Mouse (Mus musculus) heart, embryonic 10.5 days (tissue): Measurements from ENCODE around the gene Gm44805. TPM values are rescaled to one million over a fixed set of nuclear protein-coding genes. Genes with fewer than 3 reads are reported as not detected.

Source experiments
- DNase-seq: peaks from one replicate; pipeline ENCODE4 v3.0.0-alpha.2; 2017; ENCODE audit warnings: low spot score
- H3K27ac ChIP-seq: fragments of 300-500 bp; sonication (generic); 2 replicates; pipeline ENCODE4 v1.5.1; 2016; ENCODE audit warnings: mild to moderate bottlenecking
- H3K27me3 ChIP-seq: fragments of 300-500 bp; sonication (generic); 2 replicates; pipeline ENCODE4 v1.6.1; 2016; ENCODE audit warnings: mild to moderate bottlenecking; ENCODE audit not compliant: poor library complexity, insufficient read depth, severe bottlenecking
- H3K36me3 ChIP-seq: fragments of 300-500 bp; sonication (generic); 2 replicates; pipeline ENCODE4 v1.6.1; 2016; ENCODE audit warnings: mild to moderate bottlenecking, moderate library complexity
- H3K4me1 ChIP-seq: fragments of 300-500 bp; sonication (generic); 2 replicates; pipeline ENCODE4 v1.6.1; 2016; ENCODE audit warnings: mild to moderate bottlenecking
- H3K4me3 ChIP-seq: fragments of 300-500 bp; sonication (generic); 2 replicates; pipeline ENCODE4 v1.5.1; 2016; ENCODE audit warnings: mild to moderate bottlenecking, moderate library complexity
- H3K9me3 ChIP-seq: fragments of 300-500 bp; sonication (generic); 2 replicates; pipeline ENCODE4 v1.6.1; 2016; ENCODE audit warnings: mild to moderate bottlenecking, moderate library complexity
- WGBS: fragments of 180-500 bp; shearing (Covaris S2); methylation state at CpG from one replicate; pipeline ENCODE4 v1.1.7; 2016; 5-methylcytosine and 5-hydroxymethylcytosine counted together
- polyA plus RNA-seq: library from polyadenylated mRNA; unstranded; fragments of >200 nt; fragmentation: Nextera tagmentation; extraction: Ambion mirVana; gene quantifications from 2 replicates; pipeline ENCODE4 v1.2.1, GENCODE M21; 2016

The Gm44805 gene
- polyA plus RNA-seq, 1 experiment from 2014 or later, result not detected

DNA sequence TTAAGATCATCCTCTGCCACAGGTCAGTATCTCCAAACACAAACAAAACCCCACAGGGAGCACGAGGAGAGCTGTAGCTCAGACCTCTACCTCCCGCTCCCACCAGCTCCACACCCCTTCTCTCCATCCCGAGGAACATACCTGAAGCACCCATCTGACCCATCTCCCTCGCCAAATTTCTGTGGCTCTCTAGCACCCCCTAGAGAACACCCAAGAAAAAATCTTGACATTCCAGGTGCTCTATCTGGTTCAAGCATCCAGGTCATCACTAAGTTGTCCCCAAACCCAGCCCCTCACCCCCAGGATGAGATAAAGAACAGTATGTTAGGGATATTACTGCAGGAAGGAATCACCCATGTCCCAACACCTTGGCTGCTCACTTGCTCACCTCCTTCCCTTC lies 32.0 kb upstream of the Gm44805 start:
- 50% methylated on average over 4 of the region's 4 CpGs for WGBS
- Histone ChIP-seq H3K27me3 (no peaks in the 10 kb centered on the region), H3K36me3 (peaks cover 66% of the 10 kb centered on the region), H3K9me3 (no peaks in the 10 kb centered on the region), H3K27ac (no peak overlapping the region), H3K4me1 (peaks cover 21% of the 10 kb centered on the region), H3K4me3 (no peak overlapping the region)
- no peak for DNase-seq

DNA sequence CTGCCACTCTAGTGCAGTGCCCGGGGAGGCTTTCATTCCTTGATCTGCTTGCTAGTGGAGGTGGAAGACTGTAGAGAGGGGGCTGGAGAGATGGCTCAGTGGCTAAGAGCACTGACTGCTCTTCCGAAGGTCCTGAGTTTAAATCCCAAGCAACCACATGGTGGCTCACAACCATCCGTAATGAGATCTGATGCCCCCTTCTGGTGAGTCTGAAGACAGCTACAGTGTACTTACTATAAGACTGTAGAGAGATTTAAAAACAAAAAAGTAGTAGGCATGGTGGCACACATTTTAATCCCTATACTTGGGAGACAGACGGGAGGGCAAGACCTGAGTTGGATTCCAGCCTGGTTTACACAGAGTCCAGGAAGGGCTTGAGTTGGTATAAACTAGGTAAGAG lies 31.2 kb upstream of the Gm44805 start:
- H3K4me3 ChIP-seq, result no peak overlapping the region
- H3K36me3 ChIP-seq, result peaks cover 69% of the 10 kb centered on the region
- no peak for DNase-seq
- no peaks in the 10 kb centered on the region for H3K27me3 ChIP-seq
- H3K9me3 ChIP-seq, result no peaks in the 10 kb centered on the region
- H3K27ac ChIP-seq, result no peak overlapping the region
- peaks cover 21% of the 10 kb centered on the region for H3K4me1 ChIP-seq
- 80% methylated on average over 4 of the region's 4 CpGs for WGBS

DNA sequence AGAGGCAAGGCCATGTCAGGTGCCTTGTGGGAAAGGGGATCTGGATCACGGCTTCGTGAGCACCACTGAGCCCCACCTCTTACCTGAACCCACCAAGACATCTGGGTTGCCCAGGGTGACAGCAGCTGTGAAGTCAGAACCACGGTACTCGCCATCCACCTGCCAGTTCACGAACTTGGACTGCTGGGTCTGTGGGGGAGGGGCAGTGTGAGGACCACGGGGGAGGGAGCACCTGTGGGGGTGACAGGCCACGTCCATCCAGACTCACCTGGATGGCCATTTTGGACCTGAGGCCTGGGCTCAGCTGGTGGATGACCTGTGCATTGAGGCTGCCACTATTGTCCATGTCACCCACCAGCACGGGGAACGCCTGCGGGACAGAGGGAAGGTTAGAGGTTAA lies 29.4 kb upstream of the Gm44805 start:
- DNase-seq, result no peak
- H3K27me3 ChIP-seq, result no peaks in the 10 kb centered on the region
- no peak overlapping the region for H3K4me3 ChIP-seq
- H3K36me3 ChIP-seq, result peaks cover 76% of the 10 kb centered on the region
- 95% methylated on average over 10 of the region's 10 CpGs for WGBS
- peaks cover 15% of the 10 kb centered on the region for H3K4me1 ChIP-seq
- no peaks in the 10 kb centered on the region for H3K9me3 ChIP-seq
- no peak overlapping the region for H3K27ac ChIP-seq

DNA sequence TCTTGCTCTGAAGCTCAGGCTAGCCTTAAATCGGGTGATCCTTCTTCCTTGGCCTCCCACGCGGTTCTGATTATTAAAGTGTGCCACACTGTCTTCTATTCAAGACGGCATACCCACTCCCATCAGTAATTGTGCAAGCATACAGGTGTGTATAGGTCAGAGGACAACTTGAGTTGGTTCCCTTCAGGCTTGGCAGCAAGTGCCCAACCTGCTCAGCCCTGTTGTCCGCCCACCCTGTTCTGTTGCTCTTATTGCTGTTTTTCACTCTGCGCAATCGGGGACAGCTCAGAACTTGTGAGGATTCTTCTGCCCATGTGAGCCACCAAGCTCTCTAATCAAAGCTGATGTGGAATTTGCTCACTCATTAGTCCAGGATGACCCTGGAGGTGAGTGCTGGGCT lies 24.0 kb upstream of the Gm44805 start:
- H3K9me3 ChIP-seq, result no peaks in the 10 kb centered on the region
- H3K4me1 ChIP-seq, result peaks cover 15% of the 10 kb centered on the region
- peaks cover 80% of the 10 kb centered on the region for H3K36me3 ChIP-seq
- H3K27me3 ChIP-seq, result no peaks in the 10 kb centered on the region
- no peak overlapping the region for H3K27ac ChIP-seq
- DNase-seq, result no peak
- WGBS, result 94% methylated on average over 7 of the region's 7 CpGs
- H3K4me3 ChIP-seq, result no peak overlapping the region

DNA sequence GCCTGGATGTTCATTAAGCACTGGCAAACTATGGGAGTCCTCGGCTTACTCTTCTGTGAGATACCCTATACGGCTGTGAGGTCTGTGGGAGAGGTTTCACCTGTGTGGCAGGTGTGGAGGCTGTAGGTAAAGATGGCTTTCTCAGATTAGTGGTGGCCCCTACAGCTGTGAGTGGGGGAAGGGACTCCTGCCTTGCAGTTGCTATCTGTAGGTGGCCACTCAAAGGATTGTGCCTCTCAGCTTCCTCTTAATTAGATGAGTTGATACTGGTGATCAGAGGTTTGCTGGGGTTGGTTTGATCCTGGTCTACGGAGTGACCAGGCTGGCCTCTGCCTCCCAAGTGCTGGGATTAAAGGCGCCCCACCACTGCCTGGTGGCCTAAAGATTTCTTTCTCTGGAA lies 23.3 kb upstream of the Gm44805 start:
- Histone ChIP-seq H3K27ac (no peak overlapping the region), H3K9me3 (no peaks in the 10 kb centered on the region), H3K36me3 (peaks cover 73% of the 10 kb centered on the region), H3K4me1 (peaks cover 19% of the 10 kb centered on the region), H3K27me3 (no peaks in the 10 kb centered on the region), H3K4me3 (no peak overlapping the region)
- WGBS, result 90% methylated on average over 4 of the region's 4 CpGs
- no peak for DNase-seq

DNA sequence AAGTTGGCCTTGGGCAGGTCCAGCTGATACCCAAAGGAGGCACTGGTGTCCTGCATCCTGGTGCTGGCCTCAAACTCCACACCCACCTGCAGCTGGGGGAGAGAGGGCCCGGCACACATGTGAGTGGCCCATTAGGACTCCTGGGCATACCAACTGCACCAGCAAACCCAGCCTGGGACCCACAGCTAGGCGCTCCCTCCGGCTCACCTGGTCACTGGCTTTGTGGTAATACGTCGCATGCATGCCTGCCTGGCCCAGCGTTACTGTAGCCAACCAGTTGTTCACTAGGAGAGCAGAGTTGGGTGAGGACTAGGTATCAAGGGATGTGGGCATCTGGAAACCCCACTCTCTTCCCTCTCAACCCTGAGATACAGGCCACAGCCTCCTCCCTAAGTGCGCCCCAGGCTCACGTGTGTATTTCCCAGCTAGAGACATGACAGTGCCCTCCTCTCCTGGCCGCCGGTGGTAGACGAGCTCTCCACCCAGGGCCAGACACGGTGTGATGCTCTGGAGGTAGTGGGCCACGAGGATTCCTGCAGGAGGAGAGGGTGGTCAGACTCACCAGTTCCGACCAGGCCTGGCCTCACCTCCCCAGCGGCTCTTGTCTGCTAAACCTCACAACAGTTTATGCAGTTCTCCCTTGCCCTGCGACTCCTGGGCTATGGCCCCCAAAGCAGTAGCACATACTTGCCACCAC lies 21.8 kb upstream of the Gm44805 start:
- Histone ChIP-seq H3K27me3 (no peaks in the 10 kb centered on the region), H3K9me3 (no peaks in the 10 kb centered on the region), H3K4me3 (no peak overlapping the region), H3K36me3 (peaks cover 60% of the 10 kb centered on the region), H3K27ac (no peak overlapping the region), H3K4me1 (peaks cover 29% of the 10 kb centered on the region)
- DNase-seq, result peak; percentile 75
- WGBS, result 89% methylated on average over 16 of the region's 16 CpGs

DNA sequence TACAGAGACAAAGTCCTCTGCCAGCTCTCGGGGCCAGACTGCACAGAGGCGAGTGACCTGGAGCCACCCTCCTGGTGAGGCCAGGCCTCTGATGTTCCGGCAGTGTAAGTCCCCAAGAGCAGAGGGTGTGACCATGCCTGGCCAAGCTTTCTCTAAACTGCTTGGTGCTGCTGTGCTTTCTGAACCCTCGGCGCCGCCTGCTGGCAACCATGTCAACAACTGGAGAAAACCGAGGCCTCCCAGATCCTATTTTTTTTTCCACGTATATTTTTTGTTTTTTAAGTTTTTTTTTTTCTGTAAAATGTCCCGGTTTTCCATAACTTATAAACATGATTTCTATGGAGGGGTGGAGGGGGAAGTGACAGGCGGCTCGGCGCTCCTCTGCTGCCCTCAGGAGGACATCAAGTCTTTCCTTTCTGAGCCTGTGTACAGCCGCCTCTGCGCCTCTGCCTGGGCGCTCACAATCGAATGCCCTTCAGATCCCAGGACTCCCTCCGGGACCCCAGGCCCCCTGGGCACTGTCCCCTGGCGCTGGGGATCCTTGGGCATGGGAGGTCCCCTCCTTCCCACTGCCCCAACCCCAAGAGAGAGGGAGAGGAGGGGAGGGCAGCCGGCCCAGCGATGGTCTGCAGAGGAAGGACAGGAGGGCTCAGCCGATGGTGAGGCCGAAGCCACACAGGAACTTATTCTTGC lies 20.0 kb upstream of the Gm44805 start:
- peaks cover 32% of the 10 kb centered on the region for H3K4me1 ChIP-seq
- H3K9me3 ChIP-seq, result no peaks in the 10 kb centered on the region
- H3K27me3 ChIP-seq, result no peaks in the 10 kb centered on the region
- peak overlapping the region; percentile 72 for H3K27ac ChIP-seq
- H3K4me3 ChIP-seq, result peak overlapping the region; percentile 10; the same call in 1 of the 2 replicates
- DNase-seq, result peak; percentile 91
- 28% methylated on average over 22 of the region's 22 CpGs for WGBS
- H3K36me3 ChIP-seq, result peaks cover 55% of the 10 kb centered on the region

DNA sequence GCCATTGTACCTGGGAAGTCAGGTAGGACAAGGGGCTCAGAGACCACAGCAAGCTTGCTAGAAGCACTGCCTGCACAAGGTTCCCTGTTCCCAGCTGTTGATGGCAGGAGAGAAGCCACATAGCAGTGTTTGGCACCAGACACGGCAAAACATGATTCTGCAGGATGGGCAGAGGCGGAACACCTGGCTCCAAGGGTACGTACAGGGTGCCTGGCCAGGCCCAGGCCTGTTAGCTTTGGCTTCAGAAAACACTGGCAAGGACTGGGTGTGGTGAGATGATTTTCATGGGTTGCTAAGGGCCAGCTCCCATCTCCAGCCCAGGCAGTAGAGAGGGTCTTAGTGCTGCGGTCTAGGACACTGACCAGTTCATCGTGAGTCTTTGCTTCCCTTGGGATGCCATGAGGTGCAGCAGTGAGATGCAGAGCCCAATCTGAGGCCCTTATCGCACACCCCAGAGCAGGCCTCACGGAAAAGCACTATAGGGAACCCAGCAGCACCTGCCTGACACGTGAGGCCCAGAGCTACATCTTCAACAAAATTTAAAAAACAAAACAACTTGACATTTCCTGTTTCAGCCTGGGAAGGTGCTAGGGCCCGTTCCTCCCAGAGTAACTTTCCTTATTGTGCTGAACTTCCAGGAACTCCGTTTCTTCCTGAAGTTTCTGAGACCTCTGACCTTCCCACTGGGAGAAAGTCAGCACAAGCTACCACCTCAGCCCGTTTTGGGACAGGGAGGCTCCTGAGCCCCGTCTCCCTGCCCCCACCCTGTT lies 19.3 kb upstream of the Gm44805 start:
- Histone ChIP-seq H3K27me3 (no peaks in the 10 kb centered on the region), H3K36me3 (peaks cover 58% of the 10 kb centered on the region), H3K4me1 (peaks cover 39% of the 10 kb centered on the region), H3K4me3 (peak overlapping the region; percentile 10; the same call in 1 of the 2 replicates), H3K27ac (peak overlapping the region; percentile 65), H3K9me3 (no peaks in the 10 kb centered on the region)
- 49% methylated on average over 12 of the region's 12 CpGs for WGBS
- DNase-seq, result peak; percentile 74

DNA sequence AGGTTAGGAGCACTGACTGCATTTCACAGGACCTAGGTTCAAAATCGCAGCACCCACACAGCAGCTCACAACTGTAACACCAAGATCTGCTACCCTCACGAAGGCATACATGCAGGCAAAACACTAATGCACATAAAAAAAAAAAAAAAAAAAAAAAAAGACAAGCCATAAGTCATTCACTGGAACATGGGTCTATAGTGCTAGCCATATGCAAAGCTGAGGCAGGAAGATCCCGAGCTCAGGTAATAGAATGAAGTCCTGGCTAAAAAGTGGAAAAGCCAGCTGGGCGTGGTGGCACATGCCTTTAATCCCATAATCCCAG lies 18.6 kb upstream of the Gm44805 start:
- Histone ChIP-seq H3K4me1 (peaks cover 46% of the 10 kb centered on the region), H3K36me3 (peaks cover 52% of the 10 kb centered on the region), H3K9me3 (no peaks in the 10 kb centered on the region), H3K27me3 (no peaks in the 10 kb centered on the region), H3K27ac (no peak overlapping the region), H3K4me3 (peak overlapping the region; percentile 59; the same call in 1 of the 2 replicates)
- 74% methylated on average over 4 of the region's 4 CpGs for WGBS
- no peak for DNase-seq

DNA sequence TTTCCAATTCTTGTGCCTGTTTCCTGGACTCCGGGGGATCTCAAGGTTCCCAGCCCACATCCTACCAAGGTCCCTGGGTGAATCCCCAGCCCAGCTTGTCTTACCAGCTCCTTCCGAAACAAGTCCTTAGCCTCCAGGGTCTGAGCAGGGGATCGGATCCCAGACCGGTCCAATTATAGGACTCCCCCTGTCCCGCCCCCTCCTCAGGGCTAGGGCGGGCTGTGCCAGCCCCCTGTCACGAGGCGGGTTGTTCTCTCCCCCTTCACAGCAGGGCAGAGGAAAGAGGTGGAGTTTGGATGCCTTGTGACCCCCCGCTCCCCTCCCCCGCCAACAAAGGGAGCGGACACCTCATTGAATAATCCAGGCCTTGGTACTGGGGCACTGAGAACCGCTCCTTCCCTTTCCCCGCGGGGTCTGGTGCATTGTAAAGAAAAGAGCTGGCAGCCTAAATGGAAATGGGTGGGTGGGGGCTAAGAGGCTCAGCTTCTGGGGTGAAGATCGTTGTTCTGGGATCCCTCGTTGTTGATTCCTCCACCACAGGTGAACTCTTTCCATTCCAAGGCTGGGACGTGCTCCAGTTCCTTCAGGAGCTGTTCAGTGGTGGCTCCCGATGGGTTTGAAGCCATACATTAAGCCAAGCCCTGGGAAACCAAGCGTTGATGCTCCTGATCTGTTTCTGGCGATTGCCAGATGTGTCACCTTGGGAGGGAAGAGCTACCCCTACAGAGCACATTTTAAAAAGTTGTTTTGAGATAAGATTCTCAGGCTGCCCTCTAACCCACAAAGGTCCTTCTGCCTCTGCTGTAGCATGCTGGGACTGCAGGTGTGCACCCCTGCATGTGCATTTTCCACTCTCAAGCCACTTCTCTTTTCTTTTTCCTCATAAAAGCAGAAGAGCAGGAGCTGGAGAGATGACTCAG lies 17.9 kb upstream of the Gm44805 start, which contains the start of gene Apoe:
Apoe (minus strand) TSS at position 282 of the 920 bp plus-strand sequence.
- Histone ChIP-seq H3K9me3 (no peaks in the 10 kb centered on the region), H3K4me1 (peaks cover 52% of the 10 kb centered on the region), H3K27ac (peak within 1 kb of the TSS; percentile 79), H3K4me3 (peak within 1 kb of the TSS; percentile 59), H3K27me3 (no peaks in the 10 kb centered on the region), H3K36me3 (peaks cover 47% of the 10 kb centered on the region)
- 2% methylated on average over 20 of the region's 20 CpGs for WGBS
- peak; percentile 81 for DNase-seq

DNA sequence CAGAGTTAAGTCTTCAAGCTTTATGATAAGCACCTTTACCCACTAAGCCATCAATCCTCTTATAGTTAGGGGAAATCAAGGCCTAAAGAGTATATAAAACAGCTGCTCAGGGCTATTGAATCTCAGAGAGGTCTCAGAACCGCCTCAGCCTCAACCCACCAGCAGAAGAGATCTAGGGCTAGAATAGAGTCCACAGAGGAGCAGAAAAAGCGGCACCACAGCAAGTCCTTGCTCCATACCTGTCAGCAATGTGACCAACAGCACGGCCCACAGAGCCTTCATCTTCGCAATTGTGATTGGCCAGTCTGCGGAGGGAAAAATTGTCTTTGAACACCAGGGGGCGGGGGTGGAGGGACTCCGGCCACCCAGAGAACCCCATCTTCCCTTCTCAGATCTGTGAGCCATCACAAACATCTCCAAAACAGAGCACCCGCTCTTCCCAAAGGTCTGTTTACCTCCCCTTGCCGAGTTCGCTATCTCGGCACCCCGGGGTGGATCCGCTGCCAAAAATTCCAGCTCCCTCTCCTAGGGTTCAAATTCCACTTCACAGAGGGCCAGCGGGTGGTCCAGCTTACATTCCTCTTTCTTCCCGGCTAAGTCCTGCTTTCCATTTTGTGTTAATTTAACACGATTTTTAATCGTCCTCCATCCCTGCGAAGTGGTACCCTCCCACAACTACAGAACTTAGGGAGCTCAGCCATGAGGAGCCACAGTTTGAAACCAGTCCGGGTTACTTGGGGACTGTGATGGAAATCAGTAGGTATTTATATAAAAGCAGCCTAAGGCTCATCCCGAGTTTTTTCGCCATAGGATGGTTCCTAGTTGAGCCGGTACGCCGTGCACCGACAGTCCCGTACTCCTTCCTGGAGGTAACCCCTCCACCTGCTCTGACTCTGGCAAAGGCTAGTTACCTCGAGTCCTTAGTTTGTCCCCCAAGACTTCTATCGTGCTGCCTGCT lies 17.0 kb upstream of the Gm44805 start:
- Histone ChIP-seq H3K36me3 (peaks cover 38% of the 10 kb centered on the region), H3K4me3 (peak overlapping the region; percentile 59), H3K27me3 (no peaks in the 10 kb centered on the region), H3K4me1 (peaks cover 61% of the 10 kb centered on the region), H3K27ac (peak overlapping the region; percentile 79), H3K9me3 (no peaks in the 10 kb centered on the region)
- no peak for DNase-seq
- WGBS, result 1% methylated on average over 28 of the region's 28 CpGs
